Mouse (Mus musculus): Measurements from ENCODE around the gene Gm14327.
"Not testable (repeated sequence)": the region's sequence is repeated elsewhere in the genome, so short reads cannot be mapped to it uniquely, and the experiment has no call there.

Gm14327 gene

GRCm38 (mm10) chr2:177897046-177897578 is at the start of gene Gm14327:
Gene Gm14327, plus strand, starts transcription at chr2:177897096.
- H3K4me1 ChIP-seq (replicated peaks; ENCODE audit: low read depth, low read length); H3K27me3 ChIP-seq (ENCODE audit: insufficient read depth, low read length); H3K9me3 ChIP-seq (ENCODE audit: low read length); H3K36me3 ChIP-seq (ENCODE audit: insufficient read depth, low read length): not testable (repeated sequence)
- H3K4me3 ChIP-seq (replicated peaks; ENCODE audit: low read length): peak within 1 kb of the TSS; percentile 75

DNA sequence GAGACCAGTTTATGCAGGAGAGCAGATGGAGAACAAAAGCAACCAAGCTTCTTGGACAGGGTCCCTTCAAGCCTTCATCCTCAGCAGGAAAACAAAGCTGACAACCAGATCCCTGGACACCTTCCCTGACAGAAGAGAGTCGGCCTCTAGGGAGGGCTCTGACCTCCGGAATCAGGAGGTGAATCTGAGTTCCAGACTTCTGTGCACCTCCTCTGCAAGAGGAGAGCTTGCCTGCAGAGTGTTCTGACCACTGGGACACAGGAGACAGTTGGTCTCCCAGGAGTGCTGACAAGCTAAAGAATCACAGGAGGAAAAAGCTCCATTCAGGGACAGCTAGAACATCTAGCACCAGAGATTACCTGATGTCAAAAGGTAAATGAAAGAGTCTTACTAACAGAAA is 34.6 kb upstream of the Gm14327 start:
- not testable (repeated sequence) for H3K9me3 ChIP-seq (ENCODE audit: low read length); H3K4me1 ChIP-seq (replicated peaks; ENCODE audit: low read depth, low read length); H3K4me3 ChIP-seq (replicated peaks; ENCODE audit: low read length); H3K36me3 ChIP-seq (ENCODE audit: insufficient read depth, low read length); H3K27me3 ChIP-seq (ENCODE audit: insufficient read depth, low read length)

- H3K4me3 ChIP-seq (replicated peaks; ENCODE audit: low read length); H3K9me3 ChIP-seq (ENCODE audit: low read length); H3K27me3 ChIP-seq (ENCODE audit: insufficient read depth, low read length); H3K4me1 ChIP-seq (replicated peaks; ENCODE audit: low read depth, low read length); H3K36me3 ChIP-seq (ENCODE audit: insufficient read depth, low read length): not testable (repeated sequence)
Measured at GRCm38 (mm10) chr2:177887743-177888142, 9.2 kb upstream of the Gm14327 start.

DNA sequence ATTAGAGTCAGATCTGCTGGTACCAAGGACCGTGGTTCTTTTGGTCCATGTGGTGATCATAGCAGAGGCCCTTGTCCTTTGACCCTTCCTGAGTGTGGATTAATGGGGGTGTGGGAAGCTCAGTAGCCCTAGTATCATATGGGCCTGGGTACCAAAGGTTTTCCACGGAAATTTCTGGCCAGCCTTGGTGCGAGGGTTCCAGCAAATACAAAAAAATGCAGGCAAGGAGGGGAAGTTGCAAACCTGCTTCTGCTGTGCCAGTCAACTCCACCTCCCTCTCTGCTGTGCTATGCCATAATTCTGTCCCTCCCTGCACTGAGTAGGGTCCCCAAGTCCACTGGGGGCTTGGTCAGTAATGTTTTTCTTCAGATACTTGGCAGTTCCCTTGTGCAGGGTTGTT is 1.3 kb downstream of the Gm14327 start:
- H3K9me3 ChIP-seq (ENCODE audit: low read length); H3K36me3 ChIP-seq (ENCODE audit: insufficient read depth, low read length); H3K4me3 ChIP-seq (replicated peaks; ENCODE audit: low read length); H3K4me1 ChIP-seq (replicated peaks; ENCODE audit: low read depth, low read length); H3K27me3 ChIP-seq (ENCODE audit: insufficient read depth, low read length): not testable (repeated sequence)

DNA sequence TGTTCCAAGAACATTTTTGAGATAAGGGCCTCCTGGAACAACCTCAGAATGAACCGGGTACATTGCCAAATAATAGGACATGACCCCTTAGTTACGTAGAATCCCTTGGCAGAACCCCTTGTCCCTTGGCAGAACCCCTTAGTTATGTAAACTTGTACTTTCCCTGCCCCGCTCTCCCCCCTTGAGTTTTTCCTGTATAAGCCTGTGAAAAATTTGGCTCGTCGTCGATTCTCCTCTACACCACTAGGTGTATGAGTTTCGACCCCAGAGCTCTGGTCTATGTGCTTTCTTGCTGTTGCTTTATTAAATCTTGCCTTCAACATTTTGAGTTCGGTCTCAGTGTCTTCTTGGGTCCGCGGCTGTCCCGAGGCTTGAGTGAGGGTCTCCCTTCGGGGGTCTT is 6.4 kb downstream of the Gm14327 start:
- H3K9me3 ChIP-seq (ENCODE audit: low read length); H3K4me3 ChIP-seq (replicated peaks; ENCODE audit: low read length); H3K27me3 ChIP-seq (ENCODE audit: insufficient read depth, low read length); H3K36me3 ChIP-seq (ENCODE audit: insufficient read depth, low read length); H3K4me1 ChIP-seq (replicated peaks; ENCODE audit: low read depth, low read length): not testable (repeated sequence)

DNA sequence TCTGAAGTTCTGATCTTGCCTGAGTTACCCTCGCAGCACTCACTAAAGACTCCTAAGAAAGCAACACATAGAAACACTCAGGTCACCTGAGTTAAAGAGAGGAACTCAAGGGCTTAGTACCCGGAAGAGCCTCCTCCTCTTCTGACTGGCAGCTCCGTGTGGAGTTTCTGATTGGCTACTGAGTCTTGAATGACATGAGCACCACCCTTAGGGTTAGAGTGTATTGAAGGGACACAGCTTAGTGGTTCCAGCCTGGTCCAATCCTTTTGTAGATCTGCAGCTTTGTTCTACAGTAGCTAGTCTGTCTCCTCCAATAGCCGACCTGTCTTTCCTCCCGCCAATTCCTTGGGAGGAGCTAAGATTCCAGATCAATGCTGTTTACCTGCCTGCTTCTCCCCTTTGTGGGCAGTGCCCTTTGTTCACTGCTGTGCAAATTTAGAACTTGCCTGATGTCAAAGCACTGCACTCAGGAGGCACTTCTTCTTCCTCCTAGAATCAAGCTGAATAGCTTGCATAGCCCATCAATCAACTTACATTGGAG is 28.7 kb downstream of the Gm14327 start, which contains the start of gene Zfp972:
TSS of gene Zfp972 (minus strand) at position 51 of the 541 bp plus-strand sequence.
- H3K4me3 ChIP-seq (replicated peaks; ENCODE audit: low read length): peak within 1 kb of the TSS; percentile 74
- not testable (repeated sequence) for H3K36me3 ChIP-seq (ENCODE audit: insufficient read depth, low read length); H3K4me1 ChIP-seq (replicated peaks; ENCODE audit: low read depth, low read length); H3K9me3 ChIP-seq (ENCODE audit: low read length); H3K27me3 ChIP-seq (ENCODE audit: insufficient read depth, low read length)
